Mouse (Mus musculus) thymus, adult 2 months (tissue): ENCODE results near the gene Gstt3. TPM values are rescaled to one million over a fixed set of nuclear protein-coding genes. Genes with fewer than 3 reads are reported as not detected.

ENCODE experiments used
- DNase-seq: peaks from one replicate; pipeline ENCODE4 v3.0.0; 2021
- H3K27ac ChIP-seq: fragments of 200-500 bp; 2 replicates; pipeline ENCODE4 v1.5.1; 2012; ENCODE audit warnings: low read length, control low read depth; ENCODE audit not compliant: control insufficient read depth, insufficient read depth
- H3K27me3 ChIP-seq: fragments of 200-500 bp; 2 replicates; pipeline ENCODE4 v1.6.1; 2012; ENCODE audit warnings: mild to moderate bottlenecking, low read length, moderate library complexity, mixed read lengths; ENCODE audit not compliant: control insufficient read depth, insufficient read depth
- H3K36me3 ChIP-seq: fragments of 200-500 bp; 2 replicates; pipeline ENCODE4 v1.6.1; 2012; ENCODE audit warnings: mild to moderate bottlenecking, low read length, moderate library complexity; ENCODE audit not compliant: control insufficient read depth, insufficient read depth
- H3K4me1 ChIP-seq: fragments of 200-500 bp; replicated peaks from 2 replicates; pipeline ENCODE4 v1.6.1; 2012; ENCODE audit warnings: low read length; ENCODE audit not compliant: control insufficient read depth, insufficient read depth
- H3K4me3 ChIP-seq: fragments of 200-500 bp; 2 replicates; pipeline ENCODE4 v1.5.1; 2012; ENCODE audit warnings: mild to moderate bottlenecking, low read length, control low read depth, moderate library complexity; ENCODE audit not compliant: control insufficient read depth, insufficient read depth
- CTCF ChIP-seq: fragments of 200-500 bp; IDR thresholded peaks from 2 replicates; pipeline ENCODE4 v1.5.1; 2012; ENCODE audit warnings: mild to moderate bottlenecking, control low read depth, low read length, moderate library complexity, borderline replicate concordance; ENCODE audit not compliant: control insufficient read depth, poor library complexity, insufficient read depth; ENCODE audit errors: extremely low read depth
- POLR2A ChIP-seq: fragments of 200-500 bp; IDR thresholded peaks from 2 replicates; pipeline ENCODE4 v1.6.1; 2012; ENCODE audit warnings: mild to moderate bottlenecking, low read length, control low read depth, moderate library complexity; ENCODE audit not compliant: control insufficient read depth, poor library complexity, insufficient read depth; ENCODE audit errors: extremely low read depth
- WGBS: fragments of 180-500 bp; shearing (Covaris S2); methylation state at CpG from one replicate; pipeline ENCODE4 v1.1.7; 2018; 5-methylcytosine and 5-hydroxymethylcytosine counted together
- polyA plus RNA-seq: library from polyadenylated mRNA; depleted of rRNA; stranded (reverse); fragments of >200 nt; gene quantifications from 2 replicates; pipeline ENCODE4 v1.2.3, GENCODE M21; 2012

Gstt3 gene
- polyA plus RNA-seq, 1 experiment: 8.6 TPM

DNA sequence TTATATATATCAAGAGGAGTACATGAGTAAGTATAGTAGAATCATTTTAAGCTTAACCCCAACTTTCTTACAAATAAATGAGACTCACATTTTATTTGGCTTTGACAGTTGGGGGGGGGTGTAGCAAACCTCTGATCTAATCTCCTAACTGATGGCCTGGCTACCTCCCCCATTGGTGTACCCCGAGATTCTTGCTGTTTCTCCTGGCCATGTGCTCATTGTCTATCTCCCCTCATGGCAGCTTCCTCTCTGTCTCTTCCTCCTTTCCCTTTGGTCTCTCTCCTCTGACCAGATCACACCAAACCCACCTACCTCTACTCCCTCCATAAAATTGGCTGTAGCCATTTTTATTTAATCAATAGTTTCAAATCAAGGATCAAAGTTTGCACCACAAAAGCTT lies 42.6 kb upstream of the Gstt3 start:
- WGBS: 77% methylated on average over 1 of the region's 1 CpGs
- Histone ChIP-seq H3K4me3 (no peak overlapping the region), H3K27ac (no peak overlapping the region), H3K27me3 (no peaks in the 10 kb centered on the region), H3K4me1 (no peaks in the 10 kb centered on the region; the same call in 1 of the 2 replicates), H3K36me3 (no peaks in the 10 kb centered on the region)
- DNase-seq: no peak
- TF ChIP-seq POLR2A (no peak), CTCF (no peak)

DNA sequence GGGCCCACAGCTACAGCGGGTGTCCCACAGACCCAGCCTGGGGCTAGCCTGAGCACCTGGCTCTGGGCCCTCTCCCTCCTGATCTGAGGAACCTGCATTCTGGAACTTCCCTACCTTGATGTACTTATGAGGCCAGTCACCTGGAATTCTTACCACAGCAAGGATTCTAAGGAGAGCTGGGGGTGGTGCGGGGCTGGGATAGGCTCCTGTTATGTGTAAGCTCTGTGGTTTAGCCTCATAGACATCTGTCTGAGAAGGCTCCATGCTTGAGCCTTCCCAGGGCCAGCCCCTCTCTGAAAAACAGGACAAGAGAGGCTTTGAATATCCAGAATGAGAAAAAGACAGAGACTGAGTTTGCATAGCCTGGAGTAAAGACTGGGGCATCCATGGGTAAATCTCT lies 41.2 kb upstream of the Gstt3 start, which contains the start of gene Gstt4:
Gstt4 (minus strand) TSS at position 101 of the 400 bp plus-strand sequence.
- H3K4me1 ChIP-seq: no peaks in the 10 kb centered on the region; the same call in 1 of the 2 replicates
- TF ChIP-seq CTCF (no peak), POLR2A (no peak)
- H3K27me3 ChIP-seq: no peaks in the 10 kb centered on the region
- no peak within 1 kb of the TSS for H3K4me3 ChIP-seq
- no peak for DNase-seq
- no peaks in the 10 kb centered on the region for H3K36me3 ChIP-seq
- no peak within 1 kb of the TSS for H3K27ac ChIP-seq
- WGBS: 95% methylated on average over 2 of the region's 2 CpGs

DNA sequence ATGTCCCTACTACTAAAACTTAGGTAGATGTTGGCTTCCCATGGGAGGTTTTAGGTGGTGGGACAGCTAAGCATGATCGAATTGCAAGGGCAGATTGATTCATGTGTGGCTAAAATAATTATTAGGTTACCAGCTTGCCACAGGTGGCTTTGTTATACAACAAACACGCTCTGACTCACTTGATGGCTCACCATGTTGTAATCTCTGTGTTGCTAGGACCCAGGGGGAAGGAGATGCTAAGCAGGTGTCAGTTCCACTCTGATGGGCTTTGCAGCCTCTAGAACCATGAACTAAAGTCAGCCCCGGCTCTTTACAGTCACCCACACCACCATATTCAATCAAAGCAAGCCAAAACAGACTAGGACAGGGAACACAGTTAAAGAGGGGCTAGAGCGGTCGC lies 38.7 kb upstream of the Gstt3 start:
- Histone ChIP-seq H3K4me1 (no peaks in the 10 kb centered on the region), H3K27me3 (no peaks in the 10 kb centered on the region), H3K27ac (no peak overlapping the region), H3K36me3 (no peaks in the 10 kb centered on the region), H3K4me3 (no peak overlapping the region)
- no peak for TF ChIP-seq POLR2A
- TF ChIP-seq CTCF: no peak
- no peak for DNase-seq
- WGBS: 96% methylated on average over 5 of the region's 5 CpGs

DNA sequence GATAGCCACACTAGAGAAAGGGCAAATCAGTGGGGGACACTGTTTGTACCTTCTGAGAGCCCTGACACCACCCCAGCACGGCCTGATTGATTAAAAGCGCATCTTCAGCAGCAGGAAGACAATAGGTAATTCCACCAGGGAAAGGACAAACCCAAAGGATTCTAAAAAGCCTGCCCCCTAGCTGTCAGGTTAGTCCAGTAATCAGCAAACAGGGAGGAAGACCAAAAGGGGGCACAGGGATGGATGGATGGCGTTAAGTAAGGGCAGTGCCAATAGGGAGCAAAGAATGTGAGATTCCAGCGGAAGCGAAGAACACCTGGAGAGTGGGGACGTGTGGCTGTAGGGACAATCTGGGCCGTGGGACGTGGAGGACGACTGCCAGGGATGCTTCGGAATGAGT lies 37.4 kb upstream of the Gstt3 start:
- 75% methylated on average over 10 of the region's 10 CpGs for WGBS
- H3K4me1 ChIP-seq: no peaks in the 10 kb centered on the region
- H3K36me3 ChIP-seq: no peaks in the 10 kb centered on the region
- H3K4me3 ChIP-seq: no peak overlapping the region
- TF ChIP-seq CTCF: no peak
- no peak for TF ChIP-seq POLR2A
- no peaks in the 10 kb centered on the region for H3K27me3 ChIP-seq
- no peak overlapping the region for H3K27ac ChIP-seq
- DNase-seq: no peak

DNA sequence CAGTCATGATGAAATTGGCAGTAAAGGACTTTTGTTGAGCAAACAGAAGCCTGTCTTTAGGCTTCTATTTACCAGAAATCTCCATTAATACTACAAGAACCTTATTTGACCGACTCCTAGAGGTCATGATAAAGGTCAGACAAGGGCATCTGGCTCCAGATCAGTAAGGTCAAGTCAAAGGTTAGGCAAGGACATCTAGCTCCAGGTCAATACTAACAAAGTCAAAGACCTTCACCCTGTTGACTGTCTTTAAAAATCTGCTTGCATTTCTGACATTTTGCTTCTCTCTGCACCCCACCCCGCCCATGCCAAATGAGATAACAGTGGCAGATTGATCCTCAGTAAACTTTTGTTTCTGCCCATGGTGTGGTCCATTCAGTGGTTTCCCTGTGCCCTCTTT lies 23.0 kb upstream of the Gstt3 start:
- 69% methylated on average over 2 of the region's 2 CpGs for WGBS
- Histone ChIP-seq H3K4me1 (no peaks in the 10 kb centered on the region), H3K27ac (no peak overlapping the region), H3K27me3 (no peaks in the 10 kb centered on the region), H3K4me3 (no peak overlapping the region), H3K36me3 (no peaks in the 10 kb centered on the region)
- DNase-seq: no peak
- TF ChIP-seq CTCF: no peak
- no peak for TF ChIP-seq POLR2A

DNA sequence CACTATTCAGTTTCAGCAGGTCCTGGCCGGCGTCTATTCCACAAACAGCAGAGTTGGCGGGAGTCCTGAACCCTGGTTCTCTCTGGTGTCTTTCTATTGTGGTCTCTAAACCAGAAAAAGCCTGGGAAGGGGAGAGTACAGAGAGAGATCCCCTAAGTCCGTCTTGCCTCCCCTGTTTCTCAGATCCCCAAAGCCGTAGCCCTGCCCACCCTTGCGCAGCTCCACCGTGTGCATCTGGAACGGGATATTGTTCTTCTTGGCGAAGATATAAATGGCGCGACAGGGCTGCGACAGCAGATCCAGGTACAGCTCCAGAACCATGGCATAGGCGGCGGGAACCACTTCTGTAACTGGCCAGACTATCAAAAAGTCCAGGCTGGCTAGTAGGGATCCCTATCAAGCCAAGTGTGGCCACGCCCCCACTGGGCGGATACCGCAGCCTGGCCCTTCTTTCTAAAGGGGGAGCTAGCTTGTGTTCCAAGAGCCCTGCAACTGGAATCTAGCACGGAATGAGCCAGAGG lies 17.0 kb upstream of the Gstt3 start, which contains the start of gene Gstt1:
Gstt1 (minus strand) TSS at position 409 of the 521 bp plus-strand sequence.
- peak within 1 kb of the TSS; percentile 44 for H3K4me3 ChIP-seq
- H3K36me3 ChIP-seq: no peaks in the 10 kb centered on the region
- TF ChIP-seq CTCF: no peak
- TF ChIP-seq POLR2A: no peak
- no peak within 1 kb of the TSS for H3K27ac ChIP-seq
- DNase-seq: no peak
- 4% methylated on average over 18 of the region's 18 CpGs for WGBS
- peaks cover 13% of the 10 kb centered on the region for H3K4me1 ChIP-seq
- no peaks in the 10 kb centered on the region for H3K27me3 ChIP-seq
